Mouse (Mus musculus): ENCODE data around the gene Ltbp2.

DNA sequence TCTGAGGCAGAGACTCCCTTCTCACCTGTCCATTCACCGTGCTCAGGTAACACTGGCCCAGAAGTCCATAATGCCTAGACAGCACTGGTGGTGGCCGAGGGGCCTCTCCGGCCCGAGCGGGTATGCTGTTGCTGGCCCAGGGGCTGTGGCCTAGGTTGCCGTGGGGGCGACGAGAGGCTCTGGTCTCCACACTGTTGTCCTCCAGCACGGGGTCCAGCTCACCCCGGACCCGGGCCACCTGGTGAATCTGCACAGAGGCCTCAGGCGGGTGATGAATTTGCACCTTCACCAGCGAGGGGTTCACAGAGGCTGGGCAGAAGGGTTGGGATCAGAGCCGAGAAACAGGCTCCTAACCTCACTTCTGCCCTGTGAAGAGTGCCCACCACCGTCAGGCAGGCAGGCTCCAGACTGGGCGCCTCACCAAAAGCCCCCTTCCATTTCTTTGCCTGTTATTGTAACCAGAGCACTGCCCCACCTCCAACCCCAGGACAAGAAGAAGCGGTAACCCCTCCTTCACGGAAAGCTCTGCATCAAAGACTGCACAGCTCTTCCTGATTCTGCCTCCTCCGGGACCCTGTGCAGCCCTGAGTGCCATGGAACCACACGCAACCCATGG lies 47.1 kb downstream of the Ltbp2 start:
- TF ChIP-seq CTCF (IDR thresholded peaks at IDR 0.05; ENCODE audit: low read depth) (no peak), EP300 (optimal IDR thresholded peaks at IDR 0.05) (no peak)
